Mouse (Mus musculus) forebrain, embryonic 14.5 days (tissue): ENCODE measurements around the gene Lrrc3b. TPM values are rescaled to one million over a fixed set of nuclear protein-coding genes. Genes with fewer than 3 reads are reported as not detected.

ENCODE experiments used
- ATAC-seq: fragments of 200-750 bp; cut with Nextera tagmentation; 2 replicates; pipeline ENCODE4 v1.8.0; 2017; ENCODE audit warnings: mild to moderate bottlenecking, moderate library complexity
- DNase-seq: peaks from one replicate; pipeline ENCODE4 v3.0.0-alpha.2; 2015; ENCODE audit warnings: low spot score
- H3K27ac ChIP-seq: fragments of 300-500 bp; sonication (generic); 2 replicates; pipeline ENCODE4 v1.5.1; 2014; ENCODE audit warnings: low read depth, mild to moderate bottlenecking, control low read depth, low read length, moderate library complexity
- H3K27me3 ChIP-seq: fragments of 300-500 bp; sonication (generic); replicated peaks from 2 replicates; pipeline ENCODE4 v1.6.1; 2014; ENCODE audit warnings: low read length, control low read depth, mixed read lengths; ENCODE audit not compliant: control insufficient read depth, insufficient read depth
- H3K36me3 ChIP-seq: fragments of 300-500 bp; sonication (generic); 2 replicates; pipeline ENCODE4 v1.6.1; 2014; ENCODE audit warnings: low read length, control low read depth; ENCODE audit not compliant: control insufficient read depth, insufficient read depth
- H3K4me1 ChIP-seq: fragments of 300-500 bp; sonication (generic); 2 replicates; pipeline ENCODE4 v1.6.1; 2014; ENCODE audit warnings: antibody characterized with exemption, low read length, control low read depth; ENCODE audit not compliant: control insufficient read depth, insufficient read depth
- H3K4me2 ChIP-seq: fragments of 300-500 bp; sonication (generic); 2 replicates; pipeline ENCODE4 v1.6.1; 2014; ENCODE audit warnings: mild to moderate bottlenecking, control low read depth, low read length
- H3K4me3 ChIP-seq: fragments of 300-500 bp; sonication (generic); 2 replicates; pipeline ENCODE4 v1.5.1; 2014; ENCODE audit warnings: low read depth, low read length, control low read depth
- H3K9ac ChIP-seq: fragments of 300-500 bp; sonication (generic); 2 replicates; pipeline ENCODE4 v1.6.1; 2014; ENCODE audit warnings: mild to moderate bottlenecking, low read length, control low read depth, moderate library complexity
- H3K9me3 ChIP-seq: fragments of 300-500 bp; sonication (generic); replicated peaks from 2 replicates; pipeline ENCODE4 v1.6.1; 2016; ENCODE audit warnings: low read length, control low read depth, mixed read lengths; ENCODE audit not compliant: control insufficient read depth
- WGBS: fragments of 180-500 bp; shearing (Covaris S2); extraction: QIAGEN DNeasy Blood & Tissue Kit; methylation state at CpG from one replicate; pipeline ENCODE4 v1.1.7; 2014; 5-methylcytosine and 5-hydroxymethylcytosine counted together
- polyA plus RNA-seq: library from polyadenylated mRNA; unstranded; fragments of >200 nt; fragmentation: Nextera tagmentation; extraction: Ambion mirVana; gene quantifications from 2 replicates; pipeline ENCODE4 v1.2.1, GENCODE M21; 2014

Gene Lrrc3b
- polyA plus RNA-seq, 1 experiment from 2014 or later = 5.5 TPM

GRCm38 (mm10) chr14:15410686-15411534 lies 27.9 kb downstream of the Lrrc3b start:
- H3K4me2 ChIP-seq = no peak overlapping the region
- H3K9ac ChIP-seq = no peak overlapping the region
- no peaks in the 10 kb centered on the region for H3K4me1 ChIP-seq
- no peak overlapping the region for H3K27ac ChIP-seq
- DNase-seq = peak; percentile 16
- peak; percentile 65; the same call in 1 of the 2 replicates for ATAC-seq
- 73% methylated on average over 8 of the region's 8 CpGs for WGBS
- H3K27me3 ChIP-seq = no peaks in the 10 kb centered on the region
- H3K4me3 ChIP-seq = no peak overlapping the region
- H3K9me3 ChIP-seq = no peaks in the 10 kb centered on the region
- no peaks in the 10 kb centered on the region for H3K36me3 ChIP-seq

GRCm38 (mm10) chr14:15385536-15385935 lies 53.3 kb downstream of the Lrrc3b start:
- H3K27ac ChIP-seq = no peak overlapping the region
- no peaks in the 10 kb centered on the region for H3K4me1 ChIP-seq
- 90% methylated on average over 2 of the region's 2 CpGs for WGBS

DNA sequence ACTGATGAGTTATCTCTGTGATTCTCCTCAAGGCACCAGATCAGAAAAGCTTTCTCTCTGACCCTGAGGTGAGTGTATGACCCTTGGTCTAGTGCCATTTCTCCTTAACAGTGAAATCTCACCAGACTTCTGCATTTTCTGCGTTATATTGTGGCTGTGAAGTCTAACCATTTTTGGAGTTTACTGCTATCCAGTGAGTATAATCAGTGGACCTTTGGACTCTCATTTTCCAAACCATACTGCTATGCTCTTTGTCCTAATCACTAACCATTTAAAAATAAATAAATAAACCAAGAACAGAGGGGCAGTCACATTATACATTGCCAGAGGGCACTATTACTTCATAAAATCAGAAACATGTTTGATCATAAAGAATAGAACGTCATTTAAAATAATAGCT lies 53.8 kb downstream of the Lrrc3b start:
- no peak overlapping the region for H3K4me3 ChIP-seq
- 88% methylated on average over 2 of the region's 2 CpGs for WGBS
- no peaks in the 10 kb centered on the region for H3K36me3 ChIP-seq
- no peak for ATAC-seq
- no peaks in the 10 kb centered on the region for H3K9me3 ChIP-seq
- no peak overlapping the region for H3K9ac ChIP-seq
- H3K4me2 ChIP-seq = no peak overlapping the region
- no peak for DNase-seq
- no peaks in the 10 kb centered on the region for H3K4me1 ChIP-seq
- H3K27ac ChIP-seq = no peak overlapping the region
- H3K27me3 ChIP-seq = no peaks in the 10 kb centered on the region

More at GRCm38 (mm10) chr14:15385536-15385935, 53.3 kb downstream of the Lrrc3b start:
- H3K4me2 ChIP-seq = no peak overlapping the region
- ATAC-seq (no peak), DNase-seq (no peak)
- no peak overlapping the region for H3K9ac ChIP-seq
- no peak overlapping the region for H3K4me3 ChIP-seq
- H3K27me3 ChIP-seq = no peaks in the 10 kb centered on the region
- no peaks in the 10 kb centered on the region for H3K9me3 ChIP-seq
- H3K36me3 ChIP-seq = no peaks in the 10 kb centered on the region

DNA sequence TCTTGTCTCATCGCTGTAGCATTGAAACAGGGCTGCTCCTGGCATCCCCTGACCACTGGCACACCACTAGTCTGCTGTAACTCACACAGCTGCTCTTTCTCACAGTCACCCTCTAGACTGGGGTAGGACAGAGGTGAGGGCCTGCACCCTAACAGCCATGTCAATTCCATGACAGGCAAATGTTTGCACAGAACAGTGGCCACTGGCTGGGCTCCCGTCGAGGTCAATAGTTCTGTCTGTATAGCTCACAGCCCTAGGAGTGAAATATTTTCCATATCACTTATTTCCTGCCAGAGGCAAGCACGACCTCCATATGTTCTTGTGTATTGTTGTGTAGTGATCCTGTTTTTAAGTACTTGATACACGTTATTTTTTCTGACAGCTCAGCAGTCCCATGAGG lies 54.3 kb downstream of the Lrrc3b start:
- Histone ChIP-seq H3K36me3 (no peaks in the 10 kb centered on the region), H3K9ac (no peak overlapping the region), H3K4me3 (no peak overlapping the region), H3K27ac (no peak overlapping the region), H3K4me2 (no peak overlapping the region), H3K9me3 (no peaks in the 10 kb centered on the region), H3K27me3 (no peaks in the 10 kb centered on the region), H3K4me1 (no peaks in the 10 kb centered on the region)
- WGBS = 73% methylated on average over 5 of the region's 5 CpGs
- ATAC-seq (no peak), DNase-seq (no peak)

DNA sequence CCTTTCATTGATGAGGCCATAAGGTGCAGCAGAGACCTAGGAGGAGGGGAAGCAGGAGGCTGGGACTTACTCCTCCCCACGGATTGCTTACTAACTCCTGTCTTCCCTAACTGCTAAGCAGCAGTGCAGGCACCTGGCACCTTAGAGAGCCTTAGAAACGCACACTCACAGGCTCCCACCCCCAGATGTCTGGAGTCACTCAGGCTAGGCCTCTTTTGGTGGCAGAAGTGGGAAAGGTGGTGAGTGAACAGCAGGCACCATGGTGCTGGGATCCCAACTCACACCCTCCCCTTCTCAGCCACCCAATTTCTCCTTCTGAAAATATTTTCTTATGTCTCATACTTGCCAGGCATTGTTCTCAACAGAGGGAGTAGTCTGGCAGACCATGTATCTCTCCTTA lies 55.7 kb downstream of the Lrrc3b start:
- Histone ChIP-seq H3K9me3 (no peaks in the 10 kb centered on the region), H3K4me3 (no peak overlapping the region), H3K9ac (no peak overlapping the region), H3K27ac (no peak overlapping the region), H3K36me3 (no peaks in the 10 kb centered on the region), H3K27me3 (no peaks in the 10 kb centered on the region), H3K4me2 (no peak overlapping the region), H3K4me1 (no peaks in the 10 kb centered on the region)
- ATAC-seq (no peak), DNase-seq (no peak)
- WGBS = 55% methylated on average over 2 of the region's 2 CpGs

GRCm38 (mm10) chr14:15377368-15377767 lies 61.4 kb downstream of the Lrrc3b start:
- Histone ChIP-seq H3K4me3 (no peak overlapping the region), H3K27me3 (no peaks in the 10 kb centered on the region), H3K27ac (no peak overlapping the region), H3K4me1 (no peaks in the 10 kb centered on the region), H3K9ac (no peak overlapping the region), H3K4me2 (no peak overlapping the region), H3K36me3 (no peaks in the 10 kb centered on the region), H3K9me3 (no peaks in the 10 kb centered on the region)
- WGBS = 85% methylated on average over 2 of the region's 2 CpGs
- ATAC-seq (no peak), DNase-seq (no peak)

DNA sequence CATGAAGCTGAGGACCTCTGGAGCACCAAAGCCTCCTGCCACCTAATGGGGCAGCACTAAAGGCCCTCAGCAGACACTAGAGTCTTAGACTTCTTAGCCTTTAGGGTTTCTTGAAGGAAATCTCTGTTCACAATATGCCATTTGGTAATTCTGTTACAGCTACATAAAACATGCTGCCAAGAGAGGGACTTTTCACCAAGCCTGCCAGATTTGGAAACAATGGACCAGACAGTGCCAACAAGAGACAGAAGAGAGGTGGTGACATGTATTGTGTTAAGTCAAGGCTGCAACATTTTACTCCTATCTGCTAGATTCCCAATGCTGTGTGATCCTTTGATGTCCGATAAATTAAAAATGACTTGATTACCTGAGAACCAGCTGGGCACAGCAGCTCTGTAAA lies 62.0 kb downstream of the Lrrc3b start:
- no peaks in the 10 kb centered on the region for H3K36me3 ChIP-seq
- no peak overlapping the region for H3K9ac ChIP-seq
- H3K4me3 ChIP-seq = no peak overlapping the region
- no peak for DNase-seq
- H3K27me3 ChIP-seq = no peaks in the 10 kb centered on the region
- H3K27ac ChIP-seq = no peak overlapping the region
- H3K4me2 ChIP-seq = no peak overlapping the region
- ATAC-seq = no peak
- H3K9me3 ChIP-seq = no peaks in the 10 kb centered on the region
- WGBS = 91% methylated on average over 1 of the region's 1 CpGs
- no peaks in the 10 kb centered on the region for H3K4me1 ChIP-seq

- DNase-seq (no peak), ATAC-seq (no peak)
Measured at GRCm38 (mm10) chr14:15374271-15374670, 64.5 kb downstream of the Lrrc3b start.

DNA sequence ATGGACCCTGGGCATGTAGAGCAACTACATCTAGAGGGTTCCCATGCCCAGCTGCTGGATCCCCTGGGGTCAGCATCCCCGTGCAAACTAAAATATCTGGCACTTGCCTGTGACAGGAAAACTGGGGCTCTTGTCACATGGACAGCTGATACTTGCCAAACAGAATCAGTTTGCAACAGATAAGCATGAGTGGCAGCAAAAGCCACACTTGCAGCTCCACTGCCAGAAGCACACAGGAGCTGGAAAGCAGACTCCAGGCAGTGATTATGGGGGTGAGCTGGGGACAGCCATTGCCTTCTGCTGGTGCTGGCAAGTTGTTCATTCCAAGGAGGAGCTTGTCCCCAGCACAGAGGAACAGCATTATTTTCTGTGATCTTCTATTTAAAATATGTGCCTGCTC lies 65.8 kb downstream of the Lrrc3b start:
- H3K4me1 ChIP-seq = no peaks in the 10 kb centered on the region
- H3K9me3 ChIP-seq = no peaks in the 10 kb centered on the region
- H3K27ac ChIP-seq = no peak overlapping the region
- no peak overlapping the region for H3K4me2 ChIP-seq
- DNase-seq (no peak), ATAC-seq (no peak)
- H3K36me3 ChIP-seq = no peaks in the 10 kb centered on the region
- H3K4me3 ChIP-seq = no peak overlapping the region
- no peak overlapping the region for H3K9ac ChIP-seq
- H3K27me3 ChIP-seq = no peaks in the 10 kb centered on the region
- 74% methylated on average over 1 of the region's 1 CpGs for WGBS

More at GRCm38 (mm10) chr14:15374271-15374670, 64.5 kb downstream of the Lrrc3b start:
- H3K36me3 ChIP-seq = no peaks in the 10 kb centered on the region
- H3K9me3 ChIP-seq = no peaks in the 10 kb centered on the region
- no peaks in the 10 kb centered on the region for H3K4me1 ChIP-seq
- no peaks in the 10 kb centered on the region for H3K27me3 ChIP-seq
- no peak overlapping the region for H3K27ac ChIP-seq
- H3K9ac ChIP-seq = no peak overlapping the region
- no peak overlapping the region for H3K4me3 ChIP-seq
- H3K4me2 ChIP-seq = no peak overlapping the region
